Mouse (Mus musculus): ENCODE measurements at regions not wholly inside any gene's neighbourhood (a gene's known extent, or its start where the extent isn't known, plus 50 kb on each side); places are given as distances from the start of the nearest gene placed in this dataset.

- no peak for TF ChIP-seq FLI1 (IDR thresholded peaks at IDR 0.05; ENCODE audit: low read length)
- no peak for TF ChIP-seq GATA1 (IDR thresholded peaks at IDR 0.05; ENCODE audit: borderline replicate concordance, low read length)
These were observed 247.3 kb upstream of the Gadl1 start for GRCm38 (mm10) chr9:115661834-115662425.

DNA sequence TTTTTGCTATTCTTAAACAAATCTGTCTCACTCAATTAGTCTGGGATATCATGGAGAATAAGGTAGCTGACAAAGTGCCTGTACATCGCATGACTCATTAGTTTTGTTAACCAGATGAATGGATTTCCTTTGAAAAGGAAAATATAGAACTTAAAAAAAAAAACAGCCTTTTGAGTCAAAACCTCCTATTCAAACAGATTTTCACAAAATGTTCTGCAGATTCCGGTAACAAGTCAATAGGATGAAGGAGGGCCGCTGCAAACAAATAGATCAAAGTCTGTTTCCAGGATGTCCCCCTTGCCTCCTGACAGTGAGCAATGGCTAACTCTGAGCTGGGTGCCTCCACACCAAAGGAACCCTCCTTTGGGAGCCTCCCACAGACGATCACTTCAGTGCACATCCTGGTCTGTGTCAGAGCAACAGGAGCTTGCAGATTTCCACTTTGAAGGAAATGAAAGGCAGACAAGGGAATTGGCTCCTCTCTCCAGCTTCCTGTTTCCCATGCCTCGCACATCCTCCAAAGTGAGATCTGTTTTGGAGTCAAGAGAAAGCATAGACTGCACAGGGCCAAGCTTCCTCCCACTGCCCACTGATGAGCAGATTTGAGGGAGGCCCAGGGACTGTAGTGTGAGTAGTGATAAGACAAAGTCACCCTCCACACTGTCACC is 243.8 kb upstream of the Gadl1 start:
- Histone ChIP-seq H3K4me3 (replicated peaks) (peak overlapping the region; percentile 57), H3K27me3 (replicated peaks) (no peaks in the 10 kb centered on the region), H3K36me3 (replicated peaks; ENCODE audit: low read length) (no peaks in the 10 kb centered on the region), H3K4me1 (peaks cover 46% of the 10 kb centered on the region), H3K9me3 (no peaks in the 10 kb centered on the region)
- TF ChIP-seq GATA1 (IDR thresholded peaks at IDR 0.05; ENCODE audit: borderline replicate concordance, low read length): no peak
- no peak for TF ChIP-seq FLI1 (IDR thresholded peaks at IDR 0.05; ENCODE audit: low read length)

More at GRCm38 (mm10) chr9:115661834-115662425, 247.3 kb upstream of the Gadl1 start:
- Histone ChIP-seq H3K4me1 (peaks cover 53% of the 10 kb centered on the region), H3K4me3 (replicated peaks) (no peak overlapping the region), H3K9me3 (peaks cover 14% of the 10 kb centered on the region), H3K36me3 (replicated peaks; ENCODE audit: low read length) (peaks cover 7% of the 10 kb centered on the region), H3K27me3 (replicated peaks) (no peaks in the 10 kb centered on the region)

DNA sequence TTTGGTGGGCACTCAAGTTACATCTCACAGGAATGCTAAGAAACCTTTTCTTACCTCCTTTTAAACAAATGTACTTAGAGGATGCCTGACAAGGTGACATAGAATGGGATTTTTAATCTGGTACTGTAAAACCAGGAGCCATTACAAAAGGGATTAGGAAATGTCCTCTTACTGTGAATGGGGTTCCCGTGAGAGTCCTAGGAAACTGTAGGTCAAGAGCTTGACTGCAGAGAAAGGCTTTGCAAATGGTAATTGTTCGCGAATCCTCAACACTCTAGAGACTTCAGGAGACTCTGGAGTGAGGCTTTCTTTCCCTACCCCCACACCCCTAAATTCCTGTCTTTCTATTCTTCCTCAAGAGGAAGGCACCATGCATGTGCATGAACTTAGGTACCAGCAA is 242.7 kb upstream of the Gadl1 start:
- no peaks in the 10 kb centered on the region for H3K9me3 ChIP-seq
- no peaks in the 10 kb centered on the region for H3K27me3 ChIP-seq (replicated peaks)
- H3K4me1 ChIP-seq: peaks cover 36% of the 10 kb centered on the region
- H3K36me3 ChIP-seq (replicated peaks; ENCODE audit: low read length): no peaks in the 10 kb centered on the region
- H3K4me3 ChIP-seq (replicated peaks): no peak overlapping the region
- TF ChIP-seq GATA1 (IDR thresholded peaks at IDR 0.05; ENCODE audit: borderline replicate concordance, low read length): no peak
- no peak for TF ChIP-seq FLI1 (IDR thresholded peaks at IDR 0.05; ENCODE audit: low read length)

DNA sequence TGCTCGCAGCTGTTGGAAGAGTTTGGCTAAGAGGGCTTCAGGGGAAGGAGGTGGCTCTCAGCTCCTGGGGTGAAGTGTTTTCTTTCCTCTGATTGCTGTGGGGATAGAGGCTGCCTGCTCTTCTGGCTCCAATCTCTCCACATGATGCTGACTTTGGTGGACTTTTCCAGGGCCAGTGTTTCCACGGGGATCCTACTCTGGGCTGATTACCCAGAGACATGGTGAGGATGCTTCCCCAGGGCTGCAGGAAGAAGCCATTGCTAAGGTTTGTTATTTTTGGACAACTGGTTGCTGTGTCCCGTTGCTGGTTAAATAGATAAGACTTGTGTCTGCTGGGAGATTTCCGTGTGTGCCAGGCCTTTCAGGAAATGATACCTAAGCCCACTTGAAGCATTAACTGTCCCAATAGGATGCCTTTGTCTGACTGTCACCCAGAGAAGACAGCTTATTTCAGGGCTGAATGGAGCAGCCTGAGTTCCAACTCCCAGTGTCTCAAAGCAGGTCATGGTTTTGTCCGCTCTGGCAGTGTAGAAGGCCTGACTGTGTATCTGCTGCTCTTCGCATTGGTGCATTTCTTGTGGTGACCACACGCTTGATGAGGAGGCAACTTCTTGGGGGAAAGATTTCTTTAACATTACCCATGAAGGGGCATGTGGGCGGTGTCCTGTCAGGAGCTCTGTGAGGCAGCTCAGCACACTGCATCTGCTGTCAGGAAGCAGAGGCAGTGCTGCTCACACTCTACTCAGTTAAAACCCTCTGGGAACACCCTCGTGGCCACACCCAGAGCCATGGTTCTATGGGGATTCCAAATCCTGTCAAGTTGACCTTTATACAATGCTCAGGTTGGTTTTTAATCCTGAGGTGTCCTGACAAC is 228.3 kb upstream of the Gadl1 start:
- Histone ChIP-seq H3K4me1 (peaks cover 72% of the 10 kb centered on the region), H3K4me3 (replicated peaks) (peak overlapping the region; percentile 19), H3K9me3 (0 out of 2 replicates have a peak, but pooled peaks cover 2% of the 10 kb centered on the region), H3K36me3 (replicated peaks; ENCODE audit: low read length) (peaks cover 4% of the 10 kb centered on the region), H3K27me3 (replicated peaks) (no peaks in the 10 kb centered on the region)
- TF ChIP-seq GATA1 (IDR thresholded peaks at IDR 0.05; ENCODE audit: borderline replicate concordance, low read length): peak; percentile 49; the same call in 1 of the 3 replicates
- 0 out of 2 replicates have a peak, but pooled peaks have one; percentile 21 for TF ChIP-seq FLI1 (IDR thresholded peaks at IDR 0.05; ENCODE audit: low read length)

GRCm38 (mm10) chr9:115681841-115682240 is 227.4 kb upstream of the Gadl1 start:
- Histone ChIP-seq H3K9me3 (0 out of 2 replicates have a peak, but pooled peaks cover 2% of the 10 kb centered on the region), H3K4me3 (replicated peaks) (no peak overlapping the region), H3K36me3 (replicated peaks; ENCODE audit: low read length) (peaks cover 4% of the 10 kb centered on the region), H3K27me3 (replicated peaks) (no peaks in the 10 kb centered on the region), H3K4me1 (peaks cover 78% of the 10 kb centered on the region)
- TF ChIP-seq GATA1 (IDR thresholded peaks at IDR 0.05; ENCODE audit: borderline replicate concordance, low read length): no peak
- no peak for TF ChIP-seq FLI1 (IDR thresholded peaks at IDR 0.05; ENCODE audit: low read length)

- TF ChIP-seq FLI1 (IDR thresholded peaks at IDR 0.05; ENCODE audit: low read length) (no peak), GATA1 (IDR thresholded peaks at IDR 0.05; ENCODE audit: borderline replicate concordance, low read length) (no peak)
- peaks cover 4% of the 10 kb centered on the region for H3K36me3 ChIP-seq (replicated peaks; ENCODE audit: low read length)
These were observed 225.3 kb upstream of the Gadl1 start for GRCm38 (mm10) chr9:115683951-115684350.

GRCm38 (mm10) chr9:115686605-115687004 is 222.7 kb upstream of the Gadl1 start:
- TF ChIP-seq FLI1 (IDR thresholded peaks at IDR 0.05; ENCODE audit: low read length) (no peak), GATA1 (IDR thresholded peaks at IDR 0.05; ENCODE audit: borderline replicate concordance, low read length) (no peak)
- peaks cover 77% of the 10 kb centered on the region for H3K4me1 ChIP-seq
- no peaks in the 10 kb centered on the region for H3K27me3 ChIP-seq (replicated peaks)
- H3K9me3 ChIP-seq: 0 out of 2 replicates have a peak, but pooled peaks cover 2% of the 10 kb centered on the region
- no peak overlapping the region for H3K4me3 ChIP-seq (replicated peaks)
- H3K36me3 ChIP-seq (replicated peaks; ENCODE audit: low read length): peaks cover 4% of the 10 kb centered on the region

More at GRCm38 (mm10) chr9:115683951-115684350, 225.3 kb upstream of the Gadl1 start:
- Histone ChIP-seq H3K4me1 (peaks cover 80% of the 10 kb centered on the region), H3K9me3 (0 out of 2 replicates have a peak, but pooled peaks cover 2% of the 10 kb centered on the region), H3K4me3 (replicated peaks) (no peak overlapping the region), H3K27me3 (replicated peaks) (no peaks in the 10 kb centered on the region)

DNA sequence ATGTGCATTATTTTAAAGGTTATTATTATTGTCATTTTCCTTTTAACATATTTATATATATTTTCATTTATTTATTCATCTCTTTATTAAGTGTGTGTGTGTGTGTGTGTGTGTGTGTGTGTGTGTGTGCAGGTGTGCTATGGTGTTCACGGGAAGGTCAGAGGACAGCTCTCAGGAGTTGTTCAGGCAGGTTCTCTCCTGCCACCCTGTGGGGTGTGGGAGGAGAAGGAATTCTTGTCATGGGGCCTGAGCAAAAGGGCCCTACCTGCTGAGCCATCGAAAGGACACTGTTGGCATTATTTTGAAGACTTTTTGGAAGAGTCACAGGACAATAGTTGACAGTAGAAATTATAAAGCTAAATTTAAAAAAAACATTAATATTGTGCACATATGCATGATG is 216.4 kb upstream of the Gadl1 start:
- TF ChIP-seq GATA1 (IDR thresholded peaks at IDR 0.05; ENCODE audit: borderline replicate concordance, low read length): no peak
- TF ChIP-seq FLI1 (IDR thresholded peaks at IDR 0.05; ENCODE audit: low read length): no peak
- Histone ChIP-seq H3K4me1 (peaks cover 35% of the 10 kb centered on the region), H3K36me3 (replicated peaks; ENCODE audit: low read length) (no peaks in the 10 kb centered on the region), H3K4me3 (replicated peaks) (no peak overlapping the region), H3K9me3 (no peaks in the 10 kb centered on the region), H3K27me3 (replicated peaks) (no peaks in the 10 kb centered on the region)

DNA sequence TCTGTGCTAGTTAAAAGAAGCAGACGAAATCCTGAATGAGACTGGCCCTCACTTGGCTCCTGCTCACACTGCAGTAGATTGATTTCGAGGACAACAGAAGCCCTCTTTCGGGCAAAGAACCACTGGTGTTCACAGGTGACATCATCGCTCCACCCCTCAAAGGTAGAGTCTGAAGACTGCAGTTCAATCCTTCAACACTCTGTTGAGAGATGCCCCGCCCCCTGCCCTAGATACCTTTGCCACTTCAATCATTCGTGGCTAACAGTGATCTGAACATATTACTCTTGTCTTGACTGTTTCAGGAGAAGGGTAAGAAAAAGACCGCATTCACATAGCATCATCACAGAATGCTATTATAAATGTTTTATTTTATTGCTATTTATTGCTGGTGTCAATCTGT is 205.5 kb upstream of the Gadl1 start:
- H3K9me3 ChIP-seq: no peaks in the 10 kb centered on the region
- H3K4me3 ChIP-seq (replicated peaks): no peak overlapping the region
- no peak for TF ChIP-seq GATA1 (IDR thresholded peaks at IDR 0.05; ENCODE audit: borderline replicate concordance, low read length)
- TF ChIP-seq FLI1 (IDR thresholded peaks at IDR 0.05; ENCODE audit: low read length): no peak
- H3K27me3 ChIP-seq (replicated peaks): no peaks in the 10 kb centered on the region
- H3K4me1 ChIP-seq: peaks cover 56% of the 10 kb centered on the region
- no peaks in the 10 kb centered on the region for H3K36me3 ChIP-seq (replicated peaks; ENCODE audit: low read length)
